Mouse (Mus musculus) WW6 (cell line): ENCODE data around the gene Inpp5f.

Experiments used
- DNase-seq: peaks from one replicate; pipeline ENCODE4 v3.0.0-alpha.2; 2013; ENCODE audit warnings: low read depth, low spot score

Gene Inpp5f

GRCm38 (mm10) chr7:128738041-128738440, 126.9 kb downstream of the Inpp5f start:
- no peak for DNase-seq

DNA sequence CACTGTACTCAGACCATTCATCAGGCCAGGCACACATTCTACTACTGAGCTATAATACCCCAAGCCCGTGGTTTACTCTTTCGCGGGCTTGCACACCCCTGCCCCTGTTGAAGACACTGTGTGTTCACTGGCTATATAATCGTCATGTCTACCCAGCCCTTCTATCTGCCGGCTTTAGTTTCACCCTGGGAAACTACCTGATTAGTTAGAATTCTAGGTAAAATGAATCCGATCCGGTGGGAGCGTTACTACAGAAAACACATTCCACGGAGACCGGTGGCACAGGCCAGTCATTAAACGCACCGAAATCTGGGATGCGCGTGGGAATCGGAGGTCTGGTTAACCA, 128.0 kb downstream of the Inpp5f start:
- no peak for DNase-seq

GRCm38 (mm10) chr7:128739462-128740277, 128.5 kb downstream of the Inpp5f start:
- DNase-seq, result no peak

GRCm38 (mm10) chr7:128740334-128740733, 129.2 kb downstream of the Inpp5f start, which contains the start of gene Mcmbp:
Gene Mcmbp (minus strand): TSS chr7:128740495.
- peak; percentile 85 for DNase-seq

- DNase-seq, result no peak
Measured at GRCm38 (mm10) chr7:128743898-128744297, 132.8 kb downstream of the Inpp5f start.

DNA sequence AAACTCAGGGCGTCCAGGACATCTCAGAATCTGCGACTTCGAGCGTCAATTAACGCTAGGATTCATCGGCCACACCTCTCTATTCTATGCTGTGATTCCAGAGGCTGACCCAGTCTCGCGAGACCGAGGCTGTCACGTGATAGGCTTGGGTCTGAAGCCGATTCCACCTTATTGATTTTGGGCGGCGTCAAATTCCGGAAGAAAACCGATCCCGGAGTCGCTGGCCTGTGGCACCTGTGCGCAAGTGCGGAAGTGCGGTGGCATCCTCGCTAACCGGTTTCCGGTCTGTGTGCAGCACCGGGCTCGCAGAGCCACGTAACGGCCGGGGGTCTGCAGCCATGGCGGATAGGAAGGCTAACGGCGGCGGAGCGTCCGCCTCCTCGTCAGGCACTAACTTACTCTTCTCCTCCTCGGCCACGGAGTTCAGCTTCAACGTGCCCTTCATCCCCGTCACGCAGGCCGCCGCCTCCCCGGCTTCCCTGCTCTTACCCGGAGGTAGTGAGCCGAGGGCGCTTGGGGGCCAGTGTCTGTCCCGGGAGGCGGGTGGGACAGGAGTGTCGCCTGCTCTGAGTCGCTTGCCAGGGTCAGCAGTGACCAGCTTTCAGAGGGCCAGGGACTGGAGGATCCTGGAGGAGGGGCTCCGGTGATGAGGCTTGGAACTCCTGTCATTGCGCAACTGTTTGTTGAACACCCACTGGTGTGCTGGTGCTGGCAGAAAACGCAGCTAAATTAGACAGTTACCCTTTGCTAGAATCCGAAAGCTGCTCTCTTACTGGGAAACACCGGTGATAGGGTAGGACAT, 133.8 kb downstream of the Inpp5f start, which contains the start of gene Sec23ip:
Sec23ip (plus strand) TSS at position 260 of the 802 bp plus-strand sequence.
- DNase-seq, result peak; percentile 97
